Mouse (Mus musculus): ENCODE measurements around the gene Macrod2.

GRCm38 (mm10) chr2:141231011-141231668 lies 836.0 kb downstream of the Macrod2 start:
- TF ChIP-seq EP300 (IDR thresholded peaks at IDR 0.05; ENCODE audit: low read depth) = no peak
- TF ChIP-seq CTCF (IDR thresholded peaks at IDR 0.05; ENCODE audit: low read depth) = no peak
